Mouse (Mus musculus) brain, embryonic 14.5 days (tissue): ENCODE data around the gene Syt13. TPM values are rescaled to one million over a fixed set of nuclear protein-coding genes. Genes with fewer than 3 reads are reported as not detected.

ENCODE experiments used
- DNase-seq: peaks from one replicate; pipeline ENCODE4 v3.0.0-alpha.2; 2011; ENCODE audit warnings: low read depth
- CTCF ChIP-seq: fragments of 200-500 bp; IDR thresholded peaks from 2 replicates; pipeline ENCODE4 v1.5.1; 2012; ENCODE audit warnings: inconsistent platforms, mild to moderate bottlenecking, moderate library complexity, borderline replicate concordance; ENCODE audit not compliant: insufficient read depth, insufficient read length; ENCODE audit errors: extremely low read depth
- POLR2A ChIP-seq: fragments of 200-500 bp; IDR thresholded peaks from 2 replicates; pipeline ENCODE4 v1.6.1; 2012; ENCODE audit warnings: mild to moderate bottlenecking, inconsistent platforms, borderline replicate concordance; ENCODE audit not compliant: poor library complexity, insufficient read depth, insufficient read length, severe bottlenecking; ENCODE audit errors: extremely low read depth
- polyA plus RNA-seq: library from polyadenylated mRNA; depleted of rRNA; stranded (reverse); fragments of >200 nt; gene quantifications from 2 replicates; pipeline ENCODE4 v1.2.3, GENCODE M21; 2012

Syt13 gene
- polyA plus RNA-seq, 1 experiment: 80.5 TPM

- TF ChIP-seq POLR2A: no peak
- TF ChIP-seq CTCF: peak; percentile 10; the same call in 1 of the 2 replicates
- DNase-seq: no peak
Observed at GRCm38 (mm10) chr2:92945824-92946598, 31.1 kb downstream of the Syt13 start.

GRCm38 (mm10) chr2:92947981-92948698 lies 33.2 kb downstream of the Syt13 start:
- TF ChIP-seq POLR2A (no peak), CTCF (no peak)
- DNase-seq: peak; percentile 46

DNA sequence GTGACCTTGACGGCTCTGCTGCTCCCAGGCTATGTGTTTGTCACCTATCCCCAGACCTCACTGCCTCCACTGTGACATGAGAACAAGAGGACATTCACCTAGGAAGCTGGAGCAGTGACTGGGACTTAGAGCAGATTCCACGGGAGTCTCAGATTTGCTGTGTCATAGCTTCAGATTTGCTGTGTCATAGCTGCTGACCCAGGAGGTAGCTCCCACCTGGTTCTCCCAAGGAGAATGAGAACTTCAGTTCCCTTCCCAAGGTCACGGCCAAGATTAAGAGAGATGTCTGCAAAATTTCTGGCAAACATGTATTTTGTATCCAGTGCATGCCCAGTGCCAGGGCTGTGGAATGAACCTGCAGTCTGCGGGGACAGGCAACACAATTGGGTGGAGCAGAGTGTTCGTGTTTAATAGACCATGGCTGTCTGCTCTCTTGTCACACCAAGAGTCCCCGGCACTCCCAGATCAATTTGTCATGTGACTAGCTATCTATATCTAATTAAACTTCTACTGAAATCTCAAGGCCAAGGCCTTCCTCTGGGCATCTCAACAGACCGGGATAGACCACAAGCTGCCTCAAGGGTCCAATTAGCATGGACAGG lies 33.9 kb downstream of the Syt13 start:
- TF ChIP-seq CTCF: no peak
- TF ChIP-seq POLR2A: no peak
- DNase-seq: peak; percentile 31

GRCm38 (mm10) chr2:92949518-92949917 lies 34.6 kb downstream of the Syt13 start:
- no peak for DNase-seq
- TF ChIP-seq POLR2A: no peak
- TF ChIP-seq CTCF: no peak

GRCm38 (mm10) chr2:92953450-92953849 lies 38.6 kb downstream of the Syt13 start:
- no peak for DNase-seq
- TF ChIP-seq POLR2A (no peak), CTCF (no peak)

- TF ChIP-seq CTCF: peak; percentile 79
- no peak for TF ChIP-seq POLR2A
- peak; percentile 76 for DNase-seq
Observed at GRCm38 (mm10) chr2:92954404-92955114, 39.7 kb downstream of the Syt13 start.

DNA sequence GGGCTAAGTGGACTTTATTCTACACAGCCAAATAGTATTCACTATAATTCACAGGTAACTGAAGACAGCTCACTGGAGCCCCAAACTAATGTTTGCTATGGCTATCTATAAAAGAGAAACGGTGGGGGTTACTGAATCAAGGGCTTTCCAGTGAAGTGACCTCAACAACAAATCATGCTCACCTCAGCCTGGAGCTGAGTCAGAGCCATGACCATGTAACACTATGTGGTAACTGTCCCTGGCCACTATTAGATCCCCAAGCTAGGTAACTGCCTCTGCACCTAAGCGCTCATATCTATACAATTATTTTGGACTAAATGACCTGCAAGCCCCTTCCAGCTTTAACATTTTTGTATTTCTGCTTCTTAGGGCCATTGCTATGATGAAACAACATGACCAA lies 42.0 kb downstream of the Syt13 start:
- TF ChIP-seq CTCF: no peak
- no peak for TF ChIP-seq POLR2A
- no peak for DNase-seq

DNA sequence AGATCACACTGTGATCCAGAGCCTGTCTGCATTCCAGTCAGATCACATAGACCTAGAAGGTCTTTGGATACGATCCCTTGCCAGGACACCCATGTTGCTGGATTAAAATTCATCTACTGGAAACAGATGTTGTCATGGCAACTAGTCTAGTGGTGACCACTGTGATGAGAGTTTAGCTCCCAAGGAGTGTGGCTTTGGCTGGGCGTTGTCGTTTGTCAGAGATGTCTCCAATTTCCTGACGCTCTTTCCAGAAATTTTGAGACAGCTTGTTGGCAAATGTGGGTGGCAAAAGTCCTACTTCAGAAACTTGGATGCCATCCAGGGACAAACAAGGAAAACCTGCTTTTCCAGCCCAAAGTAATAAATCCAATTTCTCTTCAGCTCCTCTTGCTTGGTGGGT lies 43.7 kb downstream of the Syt13 start:
- no peak for TF ChIP-seq POLR2A
- no peak for TF ChIP-seq CTCF
- peak; percentile 46 for DNase-seq

DNA sequence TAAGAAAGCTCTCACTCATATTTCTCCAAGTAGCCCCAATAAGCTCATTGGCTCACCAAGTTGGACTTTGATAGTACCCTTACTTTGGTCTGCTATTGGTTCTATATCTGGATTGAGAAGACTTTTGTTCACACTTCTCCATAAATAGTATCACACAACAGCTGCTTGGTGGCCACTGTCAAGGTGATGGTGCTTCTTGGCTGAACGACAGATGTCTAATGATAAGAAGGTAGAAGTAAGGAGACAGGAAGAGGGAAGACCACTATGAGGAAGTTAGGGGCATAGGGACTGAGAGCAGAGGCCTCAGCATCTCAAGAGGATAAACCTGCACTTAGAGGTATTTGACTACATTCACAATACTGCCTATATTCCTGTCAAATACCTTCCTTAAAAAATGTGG lies 49.4 kb downstream of the Syt13 start:
- TF ChIP-seq CTCF: no peak
- no peak for TF ChIP-seq POLR2A
- DNase-seq: no peak

DNA sequence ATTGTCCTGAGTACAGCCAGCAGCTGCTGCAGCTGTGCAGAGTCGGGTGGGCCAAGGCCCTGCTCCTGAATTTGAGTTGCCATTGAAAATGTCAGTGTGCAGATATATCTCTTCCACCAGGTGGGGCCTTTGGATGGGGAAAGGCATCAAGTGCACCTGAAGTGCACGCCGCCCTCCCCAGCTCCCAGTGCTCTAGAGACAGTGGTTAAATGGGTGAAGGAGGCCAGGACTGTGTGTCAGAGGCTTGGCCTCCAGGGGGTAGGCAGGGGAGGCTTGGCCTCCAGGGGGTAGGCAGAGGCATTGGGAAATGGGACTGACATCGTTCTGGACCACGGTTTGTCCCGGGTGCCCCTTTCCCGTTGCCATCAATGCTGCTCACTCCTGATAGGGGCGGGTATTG lies 51.4 kb downstream of the Syt13 start:
- DNase-seq: no peak
- TF ChIP-seq CTCF (0 out of 2 replicates have a peak, but pooled peaks have one; percentile 5), POLR2A (no peak)
